Comparison of ENCODE assay signal across 8 mouse cellular contexts in the genomic region with DNA sequence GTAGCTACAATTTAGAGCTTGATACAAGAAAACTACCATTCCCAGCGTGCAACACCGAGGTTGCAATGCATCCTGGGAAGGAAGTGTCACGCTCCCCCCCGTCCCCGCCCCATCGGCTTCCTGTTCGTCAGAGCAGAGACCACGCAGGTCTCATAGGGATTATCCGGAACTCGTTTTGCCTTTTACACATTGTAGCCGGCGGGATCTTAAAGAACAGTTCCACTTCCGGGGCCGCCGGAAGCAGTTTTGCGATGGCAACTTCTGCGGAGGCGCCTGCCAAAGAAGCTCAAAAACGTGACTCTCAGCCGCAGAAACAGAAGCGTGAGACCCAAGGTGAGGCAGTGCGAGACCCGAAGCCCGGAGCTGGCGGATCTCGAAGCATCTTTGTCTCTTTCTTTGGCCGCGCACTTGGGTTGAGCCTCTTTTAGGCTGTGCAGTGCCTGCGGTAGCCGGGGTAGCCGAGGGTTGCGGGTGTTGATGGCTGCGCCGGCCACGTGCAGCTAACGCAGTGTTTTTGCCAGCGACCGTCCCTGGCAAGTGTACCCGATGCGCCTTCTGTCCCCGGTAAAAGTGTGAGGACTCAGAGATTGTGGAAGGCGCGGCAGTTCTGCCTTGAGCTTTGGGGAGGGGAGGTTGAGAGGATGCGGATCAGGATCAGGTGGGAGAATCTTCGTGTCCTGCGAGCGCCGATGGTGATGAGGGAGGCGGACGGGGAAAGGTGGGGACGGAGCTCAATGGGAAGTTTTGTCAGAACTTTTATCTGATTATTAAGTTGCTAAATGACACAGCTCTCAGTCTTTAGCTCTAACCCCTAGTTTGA. TPM values are rescaled to one million over a fixed set of nuclear protein-coding genes. Genes with fewer than 3 reads are reported as not detected.
DNase-seq lines count a peak whose midpoint lies in the region; ATAC-seq and TF ChIP-seq lines count a peak whose summit lies in the region.

A gene (plus strand): TSS at position 123 of the 820 bp plus-strand sequence.

- no peak for TF ChIP-seq POLR2A in bone marrow macrophage, adult 2 months (IDR thresholded peaks at IDR 0.05; ENCODE audit: borderline replicate concordance, low read depth, low read length)
- peak; percentile 67 for TF ChIP-seq POLR2A in embryonic fibroblast, embryonic 13.5 days (IDR thresholded peaks at IDR 0.05; ENCODE audit: low read depth, low read length)

- H3K4me2 ChIP-seq in kidney, embryonic 14.5 days (replicated peaks; ENCODE audit: low read depth, low read length): peak within 1 kb of the TSS; percentile 71
- peak within 1 kb of the TSS; percentile 74 for H3K4me2 ChIP-seq in limb, embryonic 15.5 days

- H3K4me1 ChIP-seq in bone marrow macrophage, adult 2 months (ENCODE audit: control insufficient read depth, insufficient read depth, low read length): peaks cover 3% of the 10 kb centered on the region
- no peaks in the 10 kb centered on the region; the same call in 1 of the 2 replicates for H3K4me1 ChIP-seq in embryonic fibroblast, embryonic 13.5 days (ENCODE audit: control insufficient read depth, insufficient read depth, low read length)
- H3K4me1 ChIP-seq in kidney, embryonic 14.5 days (ENCODE audit: control insufficient read depth, insufficient read depth, low read length): peaks cover 6% of the 10 kb centered on the region; the same call in 1 of the 2 replicates
- peaks cover 8% of the 10 kb centered on the region; the same call in 1 of the 2 replicates for H3K4me1 ChIP-seq in limb, embryonic 15.5 days

- H3K9me3 ChIP-seq in kidney, embryonic 14.5 days (ENCODE audit: control insufficient read depth, low read length): no peaks in the 10 kb centered on the region
- no peaks in the 10 kb centered on the region for H3K9me3 ChIP-seq in limb, embryonic 15.5 days

- peak within 1 kb of the TSS; percentile 100 for H3K4me3 ChIP-seq in bone marrow macrophage, adult 2 months (ENCODE audit: insufficient read depth, low read length)
- H3K4me3 ChIP-seq in embryonic fibroblast, embryonic 13.5 days (ENCODE audit: insufficient read depth, low read length): peak within 1 kb of the TSS; percentile 95
- peak within 1 kb of the TSS; percentile 74 for H3K4me3 ChIP-seq in kidney, embryonic 14.5 days (ENCODE audit: low read length)
- peak within 1 kb of the TSS; percentile 96 for H3K4me3 ChIP-seq in limb, embryonic 15.5 days

- WGBS in kidney, embryonic 14.5 days: under 1% methylated on average over 51 of the region's 51 CpGs
- under 1% methylated on average over 51 of the region's 51 CpGs for WGBS in limb, embryonic 15.5 days

- peak; percentile 96 for DNase-seq in A20 (ENCODE audit: low read depth, low spot score)
- DNase-seq in heart, adult 9 months (ENCODE audit: low spot score in 2 of 2): peak; percentile 88 to 90
- peak; percentile 74 to 80 for DNase-seq in monocyte, adult 2 months (ENCODE audit: low read depth in 1 of 2, low spot score in 2 of 2)
- DNase-seq in spleen, postnatal 36 days (ENCODE audit: low spot score in 2 of 2): peak; percentile 86 to 89

- H3K9ac ChIP-seq in kidney, embryonic 14.5 days (ENCODE audit: low read depth, low read length): peak within 1 kb of the TSS; percentile 75
- peak within 1 kb of the TSS; percentile 91 for H3K9ac ChIP-seq in limb, embryonic 15.5 days

- H3K27me3 ChIP-seq in kidney, embryonic 14.5 days (ENCODE audit: control insufficient read depth, insufficient read depth, low read length): no peaks in the 10 kb centered on the region
- H3K27me3 ChIP-seq in limb, embryonic 15.5 days: no peaks in the 10 kb centered on the region

- no peak for TF ChIP-seq CTCF in bone marrow macrophage, adult 2 months (IDR thresholded peaks at IDR 0.05; ENCODE audit: low read depth, low read length)
- TF ChIP-seq CTCF in embryonic fibroblast, embryonic 13.5 days (IDR thresholded peaks at IDR 0.05; ENCODE audit: borderline replicate concordance, insufficient read depth, low read length): no peak

- peak; percentile 98 for ATAC-seq in kidney, embryonic 14.5 days (ENCODE audit: low FRiP score, low TSS enrichment)
- ATAC-seq in limb, embryonic 15.5 days (ENCODE audit: insufficient number of reproducible peaks, low FRiP score, low TSS enrichment, low read depth): peak; percentile 94

- H3K36me3 ChIP-seq in kidney, embryonic 14.5 days (ENCODE audit: control insufficient read depth, insufficient read depth, low read length): peaks cover 16% of the 10 kb centered on the region; the same call in 1 of the 2 replicates
- peaks cover 21% of the 10 kb centered on the region for H3K36me3 ChIP-seq in limb, embryonic 15.5 days

- peak within 1 kb of the TSS; percentile 45 for H3K27ac ChIP-seq in bone marrow macrophage, adult 2 months (ENCODE audit: insufficient read depth, low read depth, low read length)
- H3K27ac ChIP-seq in embryonic fibroblast, embryonic 13.5 days (ENCODE audit: insufficient read depth, low read length): peak within 1 kb of the TSS; percentile 20; the same call in 1 of the 2 replicates
- H3K27ac ChIP-seq in kidney, embryonic 14.5 days (ENCODE audit: low read depth, low read length): no peak within 1 kb of the TSS
- peak within 1 kb of the TSS; percentile 86 for H3K27ac ChIP-seq in limb, embryonic 15.5 days

RNA-seq across cellular contexts. Expression of the gene that starts here (rescaled TPM):
- 16.8 and 19.4 TPM in 2 replicates for polyA plus RNA-seq in bone marrow macrophage, adult 2 months (2012; ENCODE audit: insufficient read depth, insufficient read length, missing spikeins)
- polyA plus RNA-seq in embryonic fibroblast, embryonic 13.5 days (2011; ENCODE audit: insufficient read length, low read depth, missing spikeins): 37.6 and 39.3 TPM in 2 replicates
- polyA plus RNA-seq in kidney, embryonic 14.5 days (2014; fragmentation: Nextera tagmentation; extraction: Ambion mirVana): 51.7 and 64.1 TPM in 2 replicates
- polyA plus RNA-seq in limb, embryonic 15.5 days (2015; fragmentation: Nextera tagmentation; extraction: Ambion mirVana): 38.5 and 42.9 TPM in 2 replicates
